Mouse (Mus musculus): Measurements from ENCODE around the gene Stx3. TPM values are rescaled to one million over a fixed set of nuclear protein-coding genes. Genes with fewer than 3 reads are reported as not detected.

Stx3 gene
- polyA plus RNA-seq (2015; fragmentation: Nextera tagmentation; extraction: Ambion mirVana): 13.8 and 16.3 TPM in 2 replicates

GRCm38 (mm10) chr19:11819143-11819700, at the start of gene Stx3:
Gene Stx3 (minus strand): TSS chr19:11819403.

GRCm38 (mm10) chr19:11860966-11861365, 41.8 kb upstream of the Stx3 start, which contains the start of gene Olfr1418:
Gene Olfr1418 (minus strand): TSS chr19:11861066.

GRCm38 (mm10) chr19:11839119-11839518, 19.9 kb upstream of the Stx3 start, which contains the start of gene Olfr1417:
Gene Olfr1417 (minus strand): TSS chr19:11839219.

GRCm38 (mm10) chr19:11770205-11770892, 48.9 kb downstream of the Stx3 start, which contains the start of gene Mrpl16:
Gene Mrpl16 (plus strand): TSS chr19:11770391.

GRCm38 (mm10) chr19:11747298-11747697, 71.9 kb downstream of the Stx3 start, which contains the start of gene Gif:
Gene Gif (plus strand): TSS chr19:11747554.

Other genes with a start within 250 kb of the Stx3 start
- gene Ms4a6d, start 214.6 kb downstream of the Stx3 start, polyA plus RNA-seq (2015; fragmentation: Nextera tagmentation; extraction: Ambion mirVana): 2.9 and 4.1 TPM in 2 replicates
- 0.14 and 0.32 TPM in 2 replicates for gene Ms4a2, start 195.7 kb downstream of the Stx3 start, polyA plus RNA-seq (2015; fragmentation: Nextera tagmentation; extraction: Ambion mirVana)
- 0.15 and 0.70 TPM in 2 replicates for gene Ms4a3, start 178.6 kb downstream of the Stx3 start, polyA plus RNA-seq (2015; fragmentation: Nextera tagmentation; extraction: Ambion mirVana)
- gene Oosp2, start 158.8 kb downstream of the Stx3 start, polyA plus RNA-seq (2015; fragmentation: Nextera tagmentation; extraction: Ambion mirVana): not detected in 2 replicates
- gene Oosp1, start 128.3 kb downstream of the Stx3 start, polyA plus RNA-seq (2015; fragmentation: Nextera tagmentation; extraction: Ambion mirVana): not detected in 2 replicates
- not detected in 2 replicates for gene Oosp3, start 122.3 kb downstream of the Stx3 start, polyA plus RNA-seq (2015; fragmentation: Nextera tagmentation; extraction: Ambion mirVana)
- not detected in 2 replicates for gene Gif, start 71.8 kb downstream of the Stx3 start, polyA plus RNA-seq (2015; fragmentation: Nextera tagmentation; extraction: Ambion mirVana)
- 56.0 and 56.6 TPM in 2 replicates for gene Mrpl16, start 49.0 kb downstream of the Stx3 start, polyA plus RNA-seq (2015; fragmentation: Nextera tagmentation; extraction: Ambion mirVana)
- gene Olfr1417, start 19.8 kb upstream of the Stx3 start, polyA plus RNA-seq (2015; fragmentation: Nextera tagmentation; extraction: Ambion mirVana): not detected in 2 replicates
- not detected in 2 replicates for gene Olfr1418, start 41.7 kb upstream of the Stx3 start, polyA plus RNA-seq (2015; fragmentation: Nextera tagmentation; extraction: Ambion mirVana)
- gene Olfr1419, start 55.7 kb upstream of the Stx3 start, polyA plus RNA-seq (2015; fragmentation: Nextera tagmentation; extraction: Ambion mirVana): not detected in 2 replicates
- 0.17 TPM in 1 of 2 replicates, not detected in the other for gene Olfr1420, start 67.2 kb upstream of the Stx3 start, polyA plus RNA-seq (2015; fragmentation: Nextera tagmentation; extraction: Ambion mirVana)
- 8.6 and 11.9 TPM in 2 replicates for gene Patl1, start 93.0 kb upstream of the Stx3 start, polyA plus RNA-seq (2015; fragmentation: Nextera tagmentation; extraction: Ambion mirVana)
- gene Osbp, start 146.5 kb upstream of the Stx3 start, polyA plus RNA-seq (2015; fragmentation: Nextera tagmentation; extraction: Ambion mirVana): 3.9 and 4.6 TPM in 2 replicates
- not detected in 2 replicates for gene Olfr1423, start 221.9 kb upstream of the Stx3 start, polyA plus RNA-seq (2015; fragmentation: Nextera tagmentation; extraction: Ambion mirVana)
- not detected in 2 replicates for gene Olfr1424, start 243.3 kb upstream of the Stx3 start, polyA plus RNA-seq (2015; fragmentation: Nextera tagmentation; extraction: Ambion mirVana)

Data from neural tube, postnatal 0 days (tissue).